Mouse (Mus musculus) ES-E14 (cell line): ENCODE data around the gene Gsk3b.

Source experiments
- CHD2 ChIP-seq: IDR thresholded peaks from 2 replicates; pipeline ENCODE4 v1.6.1; 2014; ENCODE audit warnings: mild to moderate bottlenecking, low read depth, low read length, inconsistent platforms
- ZC3H11A ChIP-seq: IDR thresholded peaks from 2 replicates; pipeline ENCODE4 v1.6.1; 2012; ENCODE audit warnings: low read depth, mild to moderate bottlenecking, inconsistent platforms, low read length, borderline replicate concordance
- ZNF384 ChIP-seq: IDR thresholded peaks from 2 replicates; pipeline ENCODE4 v1.6.1; 2012; ENCODE audit warnings: low read depth, low read length, inconsistent platforms

DNA sequence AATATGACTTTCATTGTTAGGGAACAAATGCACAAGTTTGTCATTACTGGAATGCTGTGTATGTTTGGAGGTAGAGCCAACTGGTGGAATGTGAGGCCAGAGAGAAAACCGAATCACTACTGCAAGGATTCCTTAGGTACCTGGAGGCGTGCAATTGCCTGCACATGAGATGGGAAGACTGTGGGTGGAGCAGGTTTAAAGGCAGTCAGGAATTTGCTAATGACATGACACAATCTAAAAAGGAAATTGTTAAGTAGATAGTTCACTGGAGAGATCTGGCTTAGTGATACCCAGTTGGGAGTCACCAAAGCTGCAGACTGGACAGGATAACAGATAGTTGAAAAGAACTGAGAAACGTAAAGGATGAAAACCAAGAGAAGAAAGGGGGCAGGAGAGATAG, 73.2 kb downstream of the Gsk3b start:
- TF ChIP-seq CHD2 = no peak
- no peak for TF ChIP-seq ZC3H11A
- no peak for TF ChIP-seq ZNF384
